Comparison of ENCODE assay signal across 8 mouse cellular contexts in the genomic region with DNA sequence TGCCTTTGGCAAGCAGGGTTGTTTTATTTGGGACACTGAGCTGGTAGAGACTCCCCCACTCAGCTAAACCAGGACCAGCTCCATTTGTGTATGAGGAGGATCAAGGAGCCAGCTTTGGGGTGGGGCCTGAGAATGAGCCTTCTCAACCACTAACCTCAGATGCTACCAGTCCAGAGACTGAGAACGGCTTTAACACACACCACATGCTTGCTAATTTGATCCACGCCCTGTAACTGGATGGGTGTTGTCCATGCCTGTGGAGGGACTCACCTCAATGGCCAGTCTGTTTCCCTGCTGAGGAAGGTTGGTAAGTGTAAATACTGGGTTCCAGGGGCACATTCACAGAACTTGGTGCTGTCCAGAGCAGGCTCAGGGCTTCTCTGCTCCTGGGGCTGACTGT. TPM values are rescaled to one million over a fixed set of nuclear protein-coding genes. Genes with fewer than 3 reads are reported as not detected.
A peak's percentile ranks its signal among the peaks of the same experiment; 100 is the strongest.
DNase-seq lines count a peak whose midpoint lies in the region; ATAC-seq lines count a peak whose summit lies in the region.

No protein-coding gene starts in this region.

- H3K4me3 ChIP-seq in forebrain, embryonic 10.5 days, result no peak overlapping the region
- no peak overlapping the region for H3K4me3 ChIP-seq in forebrain, embryonic 15.5 days

- 44% methylated on average over 2 of the region's 2 CpGs for WGBS in forebrain, embryonic 10.5 days
- WGBS in forebrain, embryonic 15.5 days, result 67% methylated on average over 2 of the region's 2 CpGs
- WGBS in large intestine, adult 2 months, result 26% methylated on average over 2 of the region's 2 CpGs

- H3K9me3 ChIP-seq in forebrain, embryonic 10.5 days, result no peaks in the 10 kb centered on the region
- H3K9me3 ChIP-seq in forebrain, embryonic 15.5 days, result no peaks in the 10 kb centered on the region

- peaks cover 34% of the 10 kb centered on the region for H3K4me1 ChIP-seq in forebrain, embryonic 10.5 days
- peaks cover 8% of the 10 kb centered on the region; the same call in 1 of the 2 replicates for H3K4me1 ChIP-seq in forebrain, embryonic 15.5 days

- no peak overlapping the region for H3K4me2 ChIP-seq in forebrain, embryonic 15.5 days (replicated peaks)

- ATAC-seq in forebrain, embryonic 15.5 days (replicated peaks), result no peak; the same call in 1 of the 2 replicates
- ATAC-seq in erythroid progenitor cell, adult 5-6 weeks (replicated peaks; ENCODE audit: low FRiP score, poor library complexity, severe bottlenecking), result no peak

- no peaks in the 10 kb centered on the region for H3K36me3 ChIP-seq in forebrain, embryonic 10.5 days (replicated peaks)
- H3K36me3 ChIP-seq in forebrain, embryonic 15.5 days, result no peaks in the 10 kb centered on the region

- no peak overlapping the region for H3K9ac ChIP-seq in forebrain, embryonic 15.5 days (replicated peaks)

- no peak for DNase-seq in forebrain, embryonic 10.5 days (ENCODE audit: extremely low spot score, low spot score)
- DNase-seq in kidney, adult 18-20 months, result peak; percentile 9
- DNase-seq in kidney, adult 9 months, result no peak
- DNase-seq in 3T3-L1 (ENCODE audit: low read depth, low spot score), result peak; percentile 6
- DNase-seq in large intestine, adult 2 months (ENCODE audit: low read depth, low spot score), result peak; percentile 52
- DNase-seq in right cerebral cortex, postnatal 25 days, result no peak

- H3K27me3 ChIP-seq in forebrain, embryonic 10.5 days (ENCODE audit: poor library complexity, severe bottlenecking), result peaks cover 13% of the 10 kb centered on the region
- H3K27me3 ChIP-seq in forebrain, embryonic 15.5 days, result no peaks in the 10 kb centered on the region

- H3K27ac ChIP-seq in forebrain, embryonic 10.5 days, result peak overlapping the region; percentile 66
- H3K27ac ChIP-seq in forebrain, embryonic 15.5 days (replicated peaks), result no peak overlapping the region

RNA-seq across cellular contexts. Expression of gene Nid2, which starts 44.1 kb away (rescaled TPM):
- polyA plus RNA-seq in forebrain, embryonic 10.5 days (2016; fragmentation: Nextera tagmentation; extraction: Ambion mirVana), result 50.2 and 55.6 TPM in 2 replicates
- 22.2 and 29.9 TPM in 2 replicates for polyA plus RNA-seq in forebrain, embryonic 15.5 days (2015; fragmentation: Nextera tagmentation; extraction: Ambion mirVana)
- polyA plus RNA-seq in large intestine, adult 2 months (2012; rRNA removed), result 4.7 and 7.4 TPM in 2 replicates
- total RNA-seq in erythroid progenitor cell, adult 5-6 weeks (2015; ENCODE audit: low replicate concordance), result 0.72 and 1.3 TPM in 2 replicates
- total RNA-seq in erythroid progenitor cell, adult 5-6 weeks (2017; ENCODE audit: low replicate concordance), result 0.13 TPM in 1 of 2 replicates, not detected in the other

Comparison
In these comparisons a context has a peak if more than half of its experiments do, and no peak if none do; other contexts are left out.
1. DNase-seq: peak in kidney, adult 18-20 months (single experiment), 3T3-L1 (single experiment) and large intestine, adult 2 months (single experiment); none in forebrain, embryonic 10.5 days (single experiment), kidney, adult 9 months (single experiment) and right cerebral cortex, postnatal 25 days (single experiment).